ENCODE assay signal across 8 mouse cellular contexts in genomic region chr14:118987523-118988496, GRCm38 (mm10). TPM values are rescaled to one million over a fixed set of nuclear protein-coding genes. Genes with fewer than 3 reads are reported as not detected.
DNase-seq lines count a peak whose midpoint lies in the region; ATAC-seq and TF ChIP-seq lines count a peak whose summit lies in the region.

No protein-coding gene starts in this region.

- TF ChIP-seq EP300 in heart, postnatal 0 days (IDR thresholded peaks at IDR 0.05; ENCODE audit: low read depth), result no peak

- H3K27ac ChIP-seq in heart, postnatal 0 days (ENCODE audit: low read depth), result no peak overlapping the region
- no peak overlapping the region for H3K27ac ChIP-seq in forebrain, postnatal 0 days (ENCODE audit: low read depth, low read length)

- H3K4me1 ChIP-seq in heart, postnatal 0 days (ENCODE audit: control insufficient read depth, insufficient read depth), result no peaks in the 10 kb centered on the region
- H3K4me1 ChIP-seq in forebrain, postnatal 0 days (ENCODE audit: insufficient read depth), result no peaks in the 10 kb centered on the region

- peak; percentile 51; the same call in 1 of the 2 replicates for ATAC-seq in heart, postnatal 0 days (ENCODE audit: insufficient read depth, low read depth)
- peak; percentile 25; the same call in 1 of the 2 replicates for ATAC-seq in forebrain, postnatal 0 days
- ATAC-seq in megakaryocyte, adult 5-6 weeks (ENCODE audit: poor library complexity, severe bottlenecking), result peak; percentile 71

- no peaks in the 10 kb centered on the region for H3K27me3 ChIP-seq in heart, postnatal 0 days (ENCODE audit: control insufficient read depth, insufficient read depth, low read length)
- H3K27me3 ChIP-seq in forebrain, postnatal 0 days (ENCODE audit: insufficient read depth, low read length), result no peaks in the 10 kb centered on the region

- H3K9me3 ChIP-seq in heart, postnatal 0 days (replicated peaks; ENCODE audit: control insufficient read depth, low read length), result no peaks in the 10 kb centered on the region
- no peaks in the 10 kb centered on the region for H3K9me3 ChIP-seq in forebrain, postnatal 0 days (ENCODE audit: low read length)

- no peak overlapping the region for H3K9ac ChIP-seq in heart, postnatal 0 days (replicated peaks; ENCODE audit: low read depth, low read length)
- H3K9ac ChIP-seq in forebrain, postnatal 0 days, result no peak overlapping the region

- peak; percentile 32 for DNase-seq in heart, postnatal 0 days (ENCODE audit: low spot score)
- DNase-seq in heart, adult 8-10 months (ENCODE audit: low spot score), result no peak
- peak; percentile 44 for DNase-seq in adrenal gland, postnatal 14 days
- DNase-seq in forebrain, postnatal 0 days, result no peak
- no peak for DNase-seq in cerebellum, adult 11 months
- no peak for DNase-seq in gastrocnemius, adult 8-10 months (ENCODE audit: low spot score in 2 of 2)
- no peak for DNase-seq in cerebellum, postnatal 36 days

- no peak overlapping the region for H3K4me2 ChIP-seq in heart, postnatal 0 days (ENCODE audit: low read depth, low read length)
- H3K4me2 ChIP-seq in forebrain, postnatal 0 days (ENCODE audit: low read depth), result no peak overlapping the region

- no peak for TF ChIP-seq CTCF in heart, postnatal 0 days (IDR thresholded peaks at IDR 0.05; ENCODE audit: low read depth)
- TF ChIP-seq CTCF in forebrain, postnatal 0 days (IDR thresholded peaks at IDR 0.05; ENCODE audit: low read depth), result no peak

- WGBS in heart, postnatal 0 days, result 47% methylated on average over 13 of the region's 13 CpGs
- WGBS in forebrain, postnatal 0 days, result 59% methylated on average over 13 of the region's 13 CpGs

- peaks cover 9% of the 10 kb centered on the region for H3K36me3 ChIP-seq in heart, postnatal 0 days (replicated peaks; ENCODE audit: control insufficient read depth, insufficient read depth, low read length)
- 0 out of 2 replicates have a peak, but pooled peaks cover 6% of the 10 kb centered on the region for H3K36me3 ChIP-seq in forebrain, postnatal 0 days (ENCODE audit: insufficient read depth)

- H3K4me3 ChIP-seq in heart, postnatal 0 days (ENCODE audit: low read depth, low read length), result no peak overlapping the region
- H3K4me3 ChIP-seq in forebrain, postnatal 0 days (ENCODE audit: low read depth, low read length), result no peak overlapping the region

RNA-seq across cellular contexts. Expression of gene Dnajc3, which starts 50.0 kb away (rescaled TPM):
- 15.6 and 19.7 TPM in 2 replicates for total RNA-seq in heart, postnatal 0 days (2014; rRNA removed; ENCODE audit: low replicate concordance)
- 17.2 and 19.8 TPM in 2 replicates for polyA plus RNA-seq in heart, postnatal 0 days (2015; fragmentation: Nextera tagmentation; extraction: Ambion mirVana)
- 10 to 100 TPM; 25.5 to 33.5 (median 28.4) TPM for total RNA-seq in heart, adult 8-10 months (2022)
- 53.6 and 56.4 TPM in 2 replicates for total RNA-seq in adrenal gland, postnatal 14 days (2021)
- total RNA-seq in forebrain, postnatal 0 days (2014; rRNA removed), result 24.1 and 27.0 TPM in 2 replicates
- polyA plus RNA-seq in forebrain, postnatal 0 days (2015; fragmentation: Nextera tagmentation; extraction: Ambion mirVana), result 15.5 and 19.4 TPM in 2 replicates
- 42.9 and 43.6 TPM in 2 replicates for total RNA-seq in megakaryocyte, adult 5-6 weeks (2015)
- total RNA-seq in megakaryocyte, adult 5-6 weeks (2017), result 72.4 and 74.1 TPM in 2 replicates
- total RNA-seq in gastrocnemius, adult 8-10 months (2022), result 10 to 100 TPM; 15.9 to 21.0 (median 19.1) TPM

Comparison
In these comparisons a context has a peak if more than half of its experiments do, and no peak if none do; other contexts are left out.
1. DNase-seq: peak in heart, postnatal 0 days (single experiment) and adrenal gland, postnatal 14 days (single experiment); none in heart, adult 8-10 months (single experiment), forebrain, postnatal 0 days (single experiment), cerebellum, adult 11 months (single experiment), gastrocnemius, adult 8-10 months (0 of 2) and cerebellum, postnatal 36 days (0 of 2).
2. Peak in every context shown above with its lines, with median percentiles within 50 percentile points of each other: ATAC-seq.